Mouse (Mus musculus) hindbrain, postnatal 0 days (tissue): ENCODE measurements around the gene Tfam. TPM values are rescaled to one million over a fixed set of nuclear protein-coding genes. Genes with fewer than 3 reads are reported as not detected.

Experiments
- ATAC-seq: fragments of 200-750 bp; cut with Nextera tagmentation; 2 replicates; pipeline ENCODE4 v1.8.0; 2017; ENCODE audit warnings: mild to moderate bottlenecking, moderate TSS enrichment, moderate library complexity
- DNase-seq: peaks from one replicate; pipeline ENCODE4 v3.0.0-alpha.2; 2015; ENCODE audit warnings: low spot score
- H3K27ac ChIP-seq: fragments of 300-500 bp; sonication (generic); 2 replicates; pipeline ENCODE4 v1.5.1; 2014; ENCODE audit warnings: mild to moderate bottlenecking
- H3K27me3 ChIP-seq: fragments of 300-500 bp; sonication (generic); 2 replicates; pipeline ENCODE4 v1.6.1; 2014; ENCODE audit warnings: low read length, mixed read lengths; ENCODE audit not compliant: insufficient read depth
- H3K36me3 ChIP-seq: fragments of 300-500 bp; sonication (generic); 2 replicates; pipeline ENCODE4 v1.6.1; 2014; ENCODE audit warnings: low read length, mixed read lengths; ENCODE audit not compliant: insufficient read depth
- H3K4me1 ChIP-seq: fragments of 300-500 bp; sonication (generic); 2 replicates; pipeline ENCODE4 v1.6.1; 2014; ENCODE audit warnings: antibody characterized with exemption, low read length, mixed read lengths; ENCODE audit not compliant: insufficient read depth
- H3K4me2 ChIP-seq: fragments of 300-500 bp; sonication (generic); 2 replicates; pipeline ENCODE4 v1.6.1; 2014; ENCODE audit warnings: low read depth, mild to moderate bottlenecking, low read length, moderate library complexity, mixed read lengths
- H3K4me3 ChIP-seq: fragments of 300-500 bp; sonication (generic); 2 replicates; pipeline ENCODE4 v1.5.1; 2014; ENCODE audit warnings: low read length
- H3K9ac ChIP-seq: fragments of 300-500 bp; sonication (generic); replicated peaks from 2 replicates; pipeline ENCODE4 v1.6.1; 2014; ENCODE audit warnings: mild to moderate bottlenecking, low read length, moderate library complexity, mixed read lengths
- H3K9me3 ChIP-seq: fragments of 300-500 bp; sonication (generic); 2 replicates; pipeline ENCODE4 v1.6.1; 2016; ENCODE audit warnings: low read length, mixed read lengths
- CTCF ChIP-seq: IDR thresholded peaks from 2 replicates; pipeline ENCODE4 v1.5.1; 2016; ENCODE audit warnings: antibody characterized with exemption, control low read depth, low read depth
- WGBS: fragments of 180-500 bp; shearing (Covaris S2); extraction: QIAGEN DNeasy Blood & Tissue Kit; methylation state at CpG from one replicate; pipeline ENCODE4 v1.1.7; 2014; 5-methylcytosine and 5-hydroxymethylcytosine counted together
- polyA plus RNA-seq: library from polyadenylated mRNA; unstranded; fragments of >200 nt; fragmentation: Nextera tagmentation; extraction: Ambion mirVana; gene quantifications from 2 replicates; pipeline ENCODE4 v1.2.1, GENCODE M21; 2015
- total RNA-seq: library from RNA; depleted of rRNA; stranded (reverse); fragments of >200 nt; gene quantifications from 2 replicates; pipeline ENCODE4 v1.2.3, GENCODE M21; 2014

Tfam gene
- total and polyA plus RNA-seq, 2 experiments from 2014 or later, result 13.1 to 39.0 TPM

- H3K4me3 ChIP-seq, result no peak overlapping the region
- 92% methylated on average over 4 of the region's 4 CpGs for WGBS
- peaks cover 4% of the 10 kb centered on the region; the same call in 1 of the 2 replicates for H3K9me3 ChIP-seq
- DNase-seq, result no peak
- H3K4me1 ChIP-seq, result no peaks in the 10 kb centered on the region
- H3K9ac ChIP-seq, result no peak overlapping the region
- no peak overlapping the region for H3K27ac ChIP-seq
- ATAC-seq, result no peak
- TF ChIP-seq CTCF, result no peak
- H3K27me3 ChIP-seq, result no peaks in the 10 kb centered on the region
- H3K36me3 ChIP-seq, result no peaks in the 10 kb centered on the region
- H3K4me2 ChIP-seq, result no peak overlapping the region
Measured at GRCm38 (mm10) chr10:71188681-71189080, 49.4 kb downstream of the Tfam start.

- TF ChIP-seq CTCF, result no peak
- Histone ChIP-seq H3K27me3 (no peaks in the 10 kb centered on the region), H3K36me3 (no peaks in the 10 kb centered on the region), H3K4me2 (no peak overlapping the region), H3K4me3 (no peak overlapping the region), H3K9me3 (0 out of 2 replicates have a peak, but pooled peaks cover 2% of the 10 kb centered on the region), H3K9ac (no peak overlapping the region), H3K4me1 (no peaks in the 10 kb centered on the region), H3K27ac (no peak overlapping the region)
- no peak for ATAC-seq
- WGBS, result 73% methylated on average over 7 of the region's 7 CpGs
- no peak for DNase-seq
Measured at GRCm38 (mm10) chr10:71185059-71185458, 53.0 kb downstream of the Tfam start.

- WGBS, result 56% methylated on average over 7 of the region's 7 CpGs
- H3K4me1 ChIP-seq, result no peaks in the 10 kb centered on the region
- no peak for TF ChIP-seq CTCF
- no peak overlapping the region for H3K9ac ChIP-seq
- DNase-seq, result no peak
- H3K4me3 ChIP-seq, result no peak overlapping the region
- H3K27ac ChIP-seq, result no peak overlapping the region
- no peaks in the 10 kb centered on the region for H3K27me3 ChIP-seq
- no peaks in the 10 kb centered on the region for H3K36me3 ChIP-seq
- no peak overlapping the region for H3K4me2 ChIP-seq
- ATAC-seq, result no peak
- H3K9me3 ChIP-seq, result 0 out of 2 replicates have a peak, but pooled peaks cover 2% of the 10 kb centered on the region
Measured at GRCm38 (mm10) chr10:71183339-71184031, 54.6 kb downstream of the Tfam start.

- DNase-seq (no peak), ATAC-seq (no peak)
- H3K4me3 ChIP-seq, result no peak overlapping the region
- H3K27me3 ChIP-seq, result no peaks in the 10 kb centered on the region
- H3K27ac ChIP-seq, result no peak overlapping the region
- H3K9me3 ChIP-seq, result 0 out of 2 replicates have a peak, but pooled peaks cover 2% of the 10 kb centered on the region
- WGBS, result 88% methylated on average over 4 of the region's 4 CpGs
- no peaks in the 10 kb centered on the region for H3K36me3 ChIP-seq
- no peaks in the 10 kb centered on the region for H3K4me1 ChIP-seq
- H3K9ac ChIP-seq, result no peak overlapping the region
- H3K4me2 ChIP-seq, result no peak overlapping the region
- no peak for TF ChIP-seq CTCF
Measured at GRCm38 (mm10) chr10:71181931-71182330, 56.1 kb downstream of the Tfam start.

- WGBS, result 75% methylated on average over 2 of the region's 2 CpGs
- H3K9me3 ChIP-seq, result 0 out of 2 replicates have a peak, but pooled peaks cover 2% of the 10 kb centered on the region
- H3K4me3 ChIP-seq, result no peak overlapping the region
- H3K27ac ChIP-seq, result no peak overlapping the region
- no peaks in the 10 kb centered on the region for H3K4me1 ChIP-seq
- TF ChIP-seq CTCF, result no peak
- H3K36me3 ChIP-seq, result no peaks in the 10 kb centered on the region
- H3K9ac ChIP-seq, result no peak overlapping the region
- H3K27me3 ChIP-seq, result no peaks in the 10 kb centered on the region
- no peak overlapping the region for H3K4me2 ChIP-seq
- ATAC-seq (no peak), DNase-seq (no peak)
Measured at GRCm38 (mm10) chr10:71181091-71181490, 57.0 kb downstream of the Tfam start.

- Histone ChIP-seq H3K27ac (no peak overlapping the region), H3K27me3 (no peaks in the 10 kb centered on the region), H3K9me3 (0 out of 2 replicates have a peak, but pooled peaks cover 2% of the 10 kb centered on the region), H3K36me3 (no peaks in the 10 kb centered on the region), H3K9ac (no peak overlapping the region), H3K4me1 (no peaks in the 10 kb centered on the region), H3K4me3 (no peak overlapping the region), H3K4me2 (no peak overlapping the region)
- WGBS, result 85% methylated on average over 2 of the region's 2 CpGs
- no peak for DNase-seq
- ATAC-seq, result no peak
- 0 out of 2 replicates have a peak, but pooled peaks have one; percentile 24 for TF ChIP-seq CTCF
Measured at GRCm38 (mm10) chr10:71180057-71180456, 58.0 kb downstream of the Tfam start.

GRCm38 (mm10) chr10:71177201-71177600 lies 60.9 kb downstream of the Tfam start:
- Histone ChIP-seq H3K36me3 (no peaks in the 10 kb centered on the region), H3K4me2 (no peak overlapping the region), H3K27me3 (no peaks in the 10 kb centered on the region), H3K4me1 (no peaks in the 10 kb centered on the region), H3K9ac (no peak overlapping the region), H3K27ac (no peak overlapping the region), H3K4me3 (no peak overlapping the region), H3K9me3 (0 out of 2 replicates have a peak, but pooled peaks cover 2% of the 10 kb centered on the region)
- WGBS, result 88% methylated on average over 7 of the region's 7 CpGs
- no peak for TF ChIP-seq CTCF
- ATAC-seq (no peak), DNase-seq (no peak)
